Mouse (Mus musculus) cerebellum, postnatal 14 days (tissue): ENCODE measurements at regions not wholly inside any gene's neighbourhood (a gene's known extent, or its start where the extent isn't known, plus 50 kb on each side); places are given as distances from the start of the nearest gene placed in this dataset.

Experiments used
- DNase-seq, 2 experiments: peaks; one replicate each; pipeline ENCODE4 v3.0.0; 2021; ENCODE audit warnings: mixed read lengths in 2 of 2

DNA sequence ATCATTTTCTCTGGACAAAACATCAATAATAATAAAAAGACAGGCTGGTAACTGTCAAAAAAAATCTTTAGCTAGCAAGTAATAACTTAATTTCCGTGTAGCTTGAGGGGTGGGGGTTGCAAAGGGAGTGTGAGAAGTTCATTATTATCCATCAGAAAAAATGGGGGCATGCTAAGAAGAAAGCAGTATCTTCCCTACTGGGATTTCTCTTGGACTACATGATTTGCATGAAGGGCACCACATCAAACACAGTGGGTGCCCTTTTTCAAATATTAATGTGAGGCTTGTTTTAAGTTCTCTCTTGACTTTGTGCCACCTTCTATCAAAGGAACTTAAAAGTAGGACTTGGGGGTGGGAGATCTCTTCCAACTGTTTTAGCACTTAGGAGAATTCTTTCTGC is 783.4 kb upstream of the Manea start:
- no peak for DNase-seq

- no peak for DNase-seq
These were observed 771.3 kb upstream of the Manea start for GRCm38 (mm10) chr4:27117978-27118377.

- DNase-seq = no peak
These were observed 770.6 kb upstream of the Manea start for GRCm38 (mm10) chr4:27117075-27117827.

DNA sequence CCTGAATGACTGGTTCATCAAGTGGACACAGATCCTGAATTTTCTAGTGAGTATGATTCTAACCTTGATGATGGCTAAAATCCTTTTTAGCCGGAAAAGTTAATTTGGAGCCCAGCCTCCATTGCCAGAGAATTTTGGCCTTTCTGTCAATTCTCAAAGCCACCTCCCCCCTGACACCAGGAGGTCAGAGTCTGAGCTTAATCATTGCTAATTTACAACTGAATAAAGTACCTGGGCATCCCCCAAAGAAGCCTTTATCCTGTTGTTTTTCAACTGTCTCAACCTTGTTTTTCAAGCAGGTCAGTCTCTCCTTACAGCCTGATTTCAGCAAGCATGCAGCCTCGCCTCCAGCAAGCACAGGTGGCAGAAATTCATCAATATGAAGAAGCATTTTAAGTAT is 758.7 kb upstream of the Manea start:
- no peak for DNase-seq

DNA sequence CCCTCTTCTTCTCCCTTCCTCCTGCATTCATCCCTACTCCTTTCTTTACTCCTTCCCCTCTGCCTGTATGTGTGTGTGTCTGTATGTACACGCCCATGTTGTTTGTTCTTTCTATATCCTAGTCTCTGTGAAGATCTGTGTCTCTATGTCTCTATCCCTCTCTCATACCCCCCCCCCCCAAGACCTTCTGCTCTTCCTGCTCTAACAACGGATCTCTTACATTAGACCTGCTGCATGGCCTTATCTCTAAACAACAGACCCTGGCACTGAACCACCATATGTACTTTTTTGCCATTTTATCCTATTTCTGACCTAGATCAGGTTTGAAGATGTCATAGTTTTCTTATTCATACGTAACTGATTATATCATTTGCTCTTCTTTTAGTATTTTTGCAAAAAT is 749.6 kb upstream of the Manea start:
- DNase-seq = no peak

- DNase-seq = peak; percentile 36 to 77
These were observed 703.3 kb upstream of the Manea start for GRCm38 (mm10) chr4:27049971-27050370.

GRCm38 (mm10) chr4:27049226-27049625 is 702.5 kb upstream of the Manea start:
- DNase-seq = peak; percentile 31 to 62
